Mouse (Mus musculus): Measurements from ENCODE around the gene Scgn. TPM values are rescaled to one million over a fixed set of nuclear protein-coding genes. Genes with fewer than 3 reads are reported as not detected.
A peak's percentile ranks its signal among the peaks of the same experiment; 100 is the strongest.

The Scgn gene
- total and polyA plus RNA-seq, 3 experiments, result 0.66 to 4.6 (median 1.8) TPM

DNA sequence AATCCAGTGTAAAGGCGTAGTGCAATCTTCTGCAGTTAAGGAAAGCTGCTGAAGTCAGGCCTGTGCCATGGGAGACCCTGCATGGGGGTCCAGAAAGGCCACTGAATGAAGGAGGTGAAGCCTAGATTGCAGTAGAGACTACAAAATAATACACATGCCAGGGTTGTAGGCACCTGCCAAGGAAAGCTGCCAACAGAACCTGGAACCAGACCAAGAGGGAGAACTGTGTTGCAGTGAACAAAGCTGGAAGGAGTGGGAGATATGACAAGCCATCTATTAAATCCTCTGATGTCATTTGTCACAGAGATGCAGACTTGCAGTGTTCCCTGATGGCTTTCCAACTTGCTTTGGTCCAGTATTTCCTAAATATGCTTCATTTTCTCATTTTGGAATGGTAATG lies 52.3 kb downstream of the Scgn start:
- peak; percentile 30 for DNase-seq

DNA sequence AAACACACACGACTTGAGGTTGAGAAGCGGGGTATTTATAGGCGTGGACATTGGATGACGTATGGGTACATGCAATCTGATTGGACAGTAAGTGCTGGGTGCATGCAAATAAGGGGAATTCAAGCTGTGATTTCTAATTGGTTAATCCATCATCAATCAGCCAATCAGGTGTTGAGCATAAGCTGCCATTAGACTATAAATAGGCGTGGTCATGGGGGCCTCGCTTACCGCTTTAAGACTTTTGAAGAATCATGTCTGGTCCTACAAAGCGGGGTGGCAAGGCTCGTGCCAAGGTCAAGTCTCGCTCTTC lies 56.8 kb downstream of the Scgn start, which contains the start of gene Hist1h2aa:
Gene Hist1h2aa, plus strand, starts transcription at position 252 of the 310 bp plus-strand sequence.
- DNase-seq, result no peak

DNA sequence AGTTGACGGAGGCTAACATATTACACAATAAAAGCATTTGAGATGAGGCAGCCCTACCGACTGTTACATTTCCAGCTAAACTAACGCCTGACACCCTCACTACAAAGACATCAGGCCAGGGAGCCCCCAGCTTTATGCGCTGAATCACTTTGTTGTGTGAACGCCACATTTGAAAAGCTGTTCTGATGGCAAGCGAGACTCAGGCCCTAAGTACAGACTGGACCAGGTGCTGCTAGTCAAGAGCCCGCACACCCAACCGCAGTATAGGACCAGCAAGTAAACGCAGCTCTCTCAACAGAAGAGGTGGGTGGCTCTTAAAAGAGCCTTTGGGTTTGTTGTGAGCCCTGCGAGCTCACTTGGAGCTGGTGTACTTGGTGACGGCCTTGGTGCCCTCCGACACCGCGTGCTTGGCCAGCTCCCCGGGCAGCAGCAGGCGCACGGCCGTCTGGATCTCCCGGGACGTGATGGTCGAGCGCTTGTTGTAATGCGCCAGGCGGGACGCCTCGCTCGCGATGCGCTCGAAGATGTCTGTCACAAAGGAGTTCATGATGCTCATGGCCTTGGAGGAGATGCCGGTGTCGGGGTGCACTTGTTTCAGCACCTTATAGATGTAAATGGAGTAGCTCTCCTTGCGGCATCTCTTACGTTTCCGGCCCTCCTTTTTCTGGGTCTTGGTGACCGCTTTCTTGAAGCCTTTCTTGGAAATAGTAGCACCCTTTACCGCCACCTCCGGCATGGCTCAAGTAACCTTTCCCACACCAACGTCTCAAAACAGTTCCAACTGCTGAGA lies 57.4 kb downstream of the Scgn start, which contains the start of gene Hist1h2ba:
Gene Hist1h2ba, minus strand, starts transcription at position 736 of the 790 bp plus-strand sequence.
- DNase-seq, result no peak

DNA sequence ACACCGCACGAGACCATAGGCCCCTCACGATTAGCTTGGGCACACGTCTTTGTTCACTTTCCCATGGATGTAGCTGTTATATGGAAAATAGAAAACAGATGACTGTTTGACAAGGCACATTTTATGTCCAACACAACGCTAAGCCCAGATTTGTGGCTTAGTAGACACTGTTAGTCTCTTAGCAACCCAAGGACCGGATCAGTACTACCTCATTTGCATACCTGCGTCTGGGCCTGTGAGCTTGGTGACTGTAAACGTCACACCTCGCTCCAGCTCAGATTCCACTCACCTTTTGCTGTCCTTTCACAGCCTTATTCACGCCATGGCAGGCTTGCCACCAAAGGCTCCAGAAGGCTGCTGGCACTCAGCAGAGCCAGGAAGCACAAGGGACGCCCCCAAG lies 60.1 kb downstream of the Scgn start:
- no peak for DNase-seq

DNA sequence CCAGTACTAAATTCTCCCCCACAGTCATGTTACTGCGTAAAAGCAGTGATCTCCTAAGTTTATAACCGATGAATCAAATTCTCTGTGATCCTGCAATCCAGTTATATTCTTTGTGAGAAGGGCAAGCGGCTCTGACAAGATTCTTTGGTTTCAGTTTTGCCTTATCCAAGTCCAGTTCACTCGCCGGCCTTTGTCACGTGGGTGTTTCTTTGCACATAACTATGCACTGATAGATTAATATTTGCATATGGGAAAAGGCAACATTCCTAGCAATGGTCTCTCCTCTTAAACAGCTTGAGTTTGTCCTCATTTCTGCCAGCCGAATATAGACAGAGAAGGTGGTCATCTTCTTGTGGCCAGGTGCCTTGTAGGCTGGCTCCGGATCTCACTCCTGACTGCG lies 60.6 kb downstream of the Scgn start:
- no peak for DNase-seq

DNA sequence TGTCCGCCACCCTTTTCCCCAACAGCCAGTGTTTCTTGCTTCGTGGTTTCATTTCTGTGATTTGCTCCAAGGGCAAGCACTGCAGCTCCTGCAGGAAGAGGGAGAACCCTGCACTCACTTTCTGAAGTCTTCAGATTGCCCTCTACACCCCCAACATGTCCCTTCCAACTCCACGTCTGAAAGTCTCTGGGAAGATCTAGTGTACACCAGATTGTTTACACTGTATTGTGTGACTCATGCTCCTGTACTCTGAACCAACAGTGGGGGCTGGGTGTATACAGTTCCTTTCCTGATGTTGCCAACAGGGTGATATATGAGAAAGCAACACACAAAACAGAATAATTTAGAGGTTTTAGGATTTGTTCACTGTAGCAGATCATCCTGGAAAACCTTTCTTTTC lies 62.4 kb downstream of the Scgn start:
- DNase-seq, result peak; percentile 50

DNA sequence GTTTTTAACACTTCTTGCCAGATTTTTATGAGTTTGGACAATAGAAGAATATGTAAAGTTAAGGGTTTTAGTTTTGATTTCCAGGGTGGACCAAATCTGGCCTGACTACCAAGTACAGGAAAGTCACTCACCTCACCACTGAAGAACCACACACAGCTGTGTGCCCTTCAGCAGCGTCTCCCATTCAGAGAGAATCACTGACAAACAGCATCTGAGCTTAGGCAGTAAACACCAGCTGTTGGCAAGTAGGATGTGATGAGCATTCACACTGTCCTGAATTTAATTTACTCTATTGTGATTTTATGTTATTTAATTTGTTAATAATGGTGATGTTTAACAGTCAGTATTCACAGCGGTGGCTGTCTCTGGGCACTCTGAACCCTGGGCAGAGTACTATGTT lies 65.2 kb downstream of the Scgn start:
- DNase-seq, result no peak

DNA sequence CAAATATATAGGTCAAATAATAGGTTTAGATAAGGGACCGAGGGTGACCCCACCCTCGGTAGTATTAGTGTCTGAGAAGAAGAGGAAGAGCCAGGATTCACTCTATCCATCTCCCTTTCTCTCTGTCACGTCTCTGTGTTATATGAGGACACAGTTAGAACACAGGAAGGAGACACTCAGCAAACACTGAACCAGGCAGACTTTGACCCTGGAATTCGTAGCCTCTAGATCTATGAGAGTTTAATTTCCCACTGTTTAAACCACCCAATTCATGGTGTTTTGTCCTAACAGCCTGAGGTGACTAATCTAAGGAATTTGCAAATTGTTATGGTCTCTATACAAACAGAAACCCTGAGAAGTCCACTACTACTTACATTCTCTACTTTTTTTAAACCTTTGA lies 73.3 kb downstream of the Scgn start:
- no peak for DNase-seq

DNA sequence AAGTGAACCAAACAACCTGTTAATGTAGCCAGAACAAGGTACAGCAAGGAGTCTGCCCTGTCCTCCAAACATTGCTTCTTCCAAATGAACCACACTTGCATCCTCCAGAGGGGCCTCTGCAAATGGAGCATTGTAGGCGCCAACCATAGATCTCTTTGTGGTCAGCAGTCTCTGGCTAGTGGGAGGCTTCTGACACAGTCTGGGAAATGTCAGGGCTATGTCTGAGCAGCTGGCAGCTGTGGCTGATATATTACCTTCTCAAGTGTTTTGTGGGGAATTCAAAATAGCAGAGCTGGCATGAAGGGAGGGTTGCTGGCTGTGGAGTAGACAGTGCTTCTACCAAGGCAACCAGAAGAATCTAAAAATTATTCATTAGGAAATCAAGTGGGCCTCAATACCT lies 74.9 kb downstream of the Scgn start:
- DNase-seq, result peak; percentile 75

DNA sequence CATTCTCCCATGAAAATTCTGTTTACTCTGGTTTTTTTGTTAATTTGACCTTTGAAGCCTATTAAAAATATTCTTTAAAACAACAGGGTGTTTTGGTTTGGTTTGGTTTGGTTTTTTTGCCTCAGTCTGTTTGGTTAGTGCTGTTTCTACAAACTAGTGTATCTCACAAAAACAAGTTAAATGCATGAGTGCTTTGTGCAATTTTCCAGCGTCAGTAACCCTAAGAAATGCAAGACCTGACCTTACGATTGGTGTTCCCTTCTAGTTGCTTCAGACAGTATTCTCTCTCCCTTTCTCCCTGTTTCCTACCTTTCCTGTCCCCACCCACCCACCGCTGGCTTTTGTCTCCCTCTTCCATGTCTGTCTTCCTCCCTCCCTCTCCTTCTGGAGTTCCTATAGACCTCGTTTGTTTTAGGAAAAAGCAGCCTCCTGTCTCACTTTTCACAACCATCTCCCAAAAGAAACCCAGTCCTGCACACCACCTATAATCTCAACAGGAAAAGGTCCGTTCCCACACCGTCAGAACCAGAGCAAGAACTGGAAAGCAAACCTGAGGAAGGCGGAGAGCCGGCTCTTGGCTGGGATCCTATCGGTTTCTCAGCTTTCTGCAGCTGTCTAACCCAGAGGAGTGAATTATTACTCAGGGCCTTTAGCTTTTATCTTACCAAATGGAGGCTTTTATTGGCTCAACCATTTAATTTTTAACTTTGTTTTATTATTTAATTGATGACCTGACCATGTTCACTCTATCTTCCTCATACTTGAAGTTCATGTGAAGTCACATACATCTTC lies 76.4 kb downstream of the Scgn start, which contains the start of gene Slc17a4:
Gene Slc17a4, minus strand, starts transcription at position 634 of the 792 bp plus-strand sequence.
- peak; percentile 44 for DNase-seq

DNA sequence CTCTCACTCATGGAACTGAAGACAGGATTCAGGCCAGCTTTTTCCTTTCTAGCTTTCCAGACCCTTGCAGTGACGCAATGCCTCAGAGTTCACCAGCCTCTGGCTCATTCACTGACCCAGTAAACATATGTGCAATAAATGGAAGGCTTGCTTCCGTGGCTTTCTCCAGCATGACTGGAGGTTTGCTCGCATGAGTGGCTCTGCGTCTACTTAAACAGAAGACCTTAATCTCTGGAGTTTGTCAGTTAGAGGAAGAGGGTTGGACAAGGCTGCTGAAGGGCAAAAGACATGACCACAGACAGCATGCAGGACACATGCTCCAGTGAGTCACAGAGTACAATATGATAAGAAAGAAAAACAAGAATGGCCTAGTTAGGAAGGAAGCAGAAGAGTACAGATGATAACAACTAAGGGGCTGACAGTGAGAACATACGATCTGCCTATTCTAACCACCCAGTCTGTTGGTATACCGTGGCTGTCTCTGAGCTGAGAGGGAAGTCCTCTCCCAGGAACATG lies 77.2 kb downstream of the Scgn start:
- DNase-seq, result peak; percentile 60

DNA sequence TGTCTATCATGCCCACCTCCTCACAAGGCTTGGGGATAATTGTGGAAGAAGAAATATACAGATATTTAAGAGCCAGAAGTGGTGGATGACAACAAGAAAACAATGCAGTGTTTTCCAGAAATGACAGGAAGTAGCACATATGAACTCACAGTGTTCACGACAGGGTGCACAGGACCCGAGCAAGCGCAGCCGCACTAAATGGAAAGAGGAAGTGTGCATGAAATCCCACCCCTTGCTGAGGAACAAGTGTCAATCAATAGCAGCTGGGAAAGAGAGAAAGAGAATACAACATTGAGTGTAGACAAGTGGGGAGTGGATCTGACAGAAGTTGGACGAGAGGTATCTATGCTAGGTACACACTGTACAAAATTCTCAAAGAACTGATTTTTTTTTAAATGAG lies 79.7 kb downstream of the Scgn start:
- DNase-seq, result no peak

DNA sequence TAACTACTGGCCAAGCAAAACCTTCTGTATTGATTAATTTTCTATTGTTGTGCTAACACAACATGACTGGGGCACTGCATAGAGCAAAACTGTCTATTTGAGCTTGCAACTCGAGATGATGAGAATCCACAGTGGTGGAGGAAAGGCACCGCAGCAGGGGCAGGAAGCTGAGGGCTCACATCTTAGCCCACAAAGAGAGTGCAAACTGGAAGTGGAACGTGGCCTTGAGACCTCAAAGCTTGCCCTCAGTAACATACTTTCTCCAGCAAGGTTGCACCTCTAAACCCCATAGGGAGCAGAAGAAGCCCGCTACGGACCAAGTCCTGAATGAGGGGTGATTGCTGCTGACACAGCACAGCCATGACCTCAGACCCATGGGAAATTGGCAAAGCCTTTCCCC lies 80.9 kb downstream of the Scgn start:
- DNase-seq, result no peak

DNA sequence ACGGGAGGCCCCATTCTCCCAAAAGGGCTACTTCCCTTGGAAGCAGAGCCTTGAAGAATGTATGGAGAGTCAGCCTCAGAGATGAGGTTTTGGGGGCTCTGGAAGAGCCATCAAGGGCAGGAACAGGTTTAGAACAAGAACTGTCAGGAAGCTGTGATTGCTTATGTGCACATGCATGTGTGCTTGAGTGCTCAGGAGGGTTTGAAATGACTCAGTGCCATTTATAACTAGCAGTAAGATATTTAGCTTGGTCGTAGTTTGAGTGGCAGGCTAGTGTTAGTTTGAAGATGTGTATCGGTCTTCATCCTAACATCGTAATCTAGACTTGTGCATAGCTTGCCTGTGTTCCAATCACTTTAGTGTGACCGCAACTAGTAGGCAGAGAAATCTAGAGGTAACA lies 84.1 kb downstream of the Scgn start:
- no peak for DNase-seq

Small RNA genes lying within 50 kb of the gene (microRNA-seq; reads per million reads assigned to microRNA genes)
- 0 reads per million in 2 experiments for gene Gm44344

Other genes starting within 250 kb of the Scgn start
- 10 to 100 TPM in 1 of 2 experiments, 1 to 10 TPM in 1; 4.6 to 14.7 TPM for gene Hist1h3c, start 245.6 kb downstream of the Scgn start, total RNA-seq (2021)
- gene Hist1h3c, start 245.6 kb downstream of the Scgn start, polyA plus RNA-seq (2012; rRNA removed), result 4.9 and 6.7 TPM in 2 replicates
- 10 to 100 TPM; 17.1 TPM for gene Hist1h2bb, start 244.5 kb downstream of the Scgn start, total RNA-seq (2021)
- gene Hist1h2bb, start 244.5 kb downstream of the Scgn start, polyA plus RNA-seq (2012; rRNA removed), result 4.2 and 5.6 TPM in 2 replicates
- 10 to 100 TPM; 25.7 to 26.0 TPM for gene Hist1h2ab, start 240.1 kb downstream of the Scgn start, total RNA-seq (2021)
- gene Hist1h2ab, start 240.1 kb downstream of the Scgn start, polyA plus RNA-seq (2012; rRNA removed), result 1.6 and 4.1 TPM in 2 replicates
- gene Hist1h3b, start 238.9 kb downstream of the Scgn start, total RNA-seq (2021), result 10 to 100 TPM; 25.0 to 32.1 TPM
- gene Hist1h3b, start 238.9 kb downstream of the Scgn start, polyA plus RNA-seq (2012; rRNA removed), result 2.5 and 3.2 TPM in 2 replicates
- gene Hist1h4b, start 234.2 kb downstream of the Scgn start, total RNA-seq (2021), result 10 to 100 TPM; 64.3 to 65.2 TPM
- gene Hist1h4b, start 234.2 kb downstream of the Scgn start, polyA plus RNA-seq (2012; rRNA removed), result 2.4 and 3.9 TPM in 2 replicates
- 10 to 100 TPM; 21.1 to 26.3 TPM for gene Hist1h4a, start 230.0 kb downstream of the Scgn start, total RNA-seq (2021)
- 0.36 and 2.1 TPM in 2 replicates for gene Hist1h4a, start 230.0 kb downstream of the Scgn start, polyA plus RNA-seq (2012; rRNA removed)
- gene Hist1h3a, start 228.8 kb downstream of the Scgn start, total RNA-seq (2021), result 10 to 100 TPM; 32.5 to 35.7 TPM
- gene Hist1h3a, start 228.8 kb downstream of the Scgn start, polyA plus RNA-seq (2012; rRNA removed), result 4.2 and 6.6 TPM in 2 replicates
- 10 to 100 TPM; 11.0 to 19.6 TPM for gene Hist1h1a, start 227.5 kb downstream of the Scgn start, total RNA-seq (2021)
- gene Hist1h1a, start 227.5 kb downstream of the Scgn start, polyA plus RNA-seq (2012; rRNA removed), result 0.21 and 0.25 TPM in 2 replicates
- under 1 TPM in 1 of 2 experiments, not detected in 1; 0.43 TPM for gene Trim38, start 221.3 kb downstream of the Scgn start, total RNA-seq (2021)
- not detected in 2 replicates for gene Trim38, start 221.3 kb downstream of the Scgn start, polyA plus RNA-seq (2012; rRNA removed)
- under 1 TPM in 1 of 2 experiments, not detected in 1; 0.20 TPM for gene Slc17a2, start 184.2 kb downstream of the Scgn start, total RNA-seq (2021)
- gene Slc17a2, start 184.2 kb downstream of the Scgn start, polyA plus RNA-seq (2012; rRNA removed), result 0.07 TPM in 1 of 2 replicates, not detected in the other
- 1 to 10 TPM in 1 of 2 experiments, under 1 TPM in 1; 0.35 to 1.6 TPM for gene Slc17a3, start 151.8 kb downstream of the Scgn start, total RNA-seq (2021)
- gene Slc17a3, start 151.8 kb downstream of the Scgn start, polyA plus RNA-seq (2012; rRNA removed), result 0.20 TPM in 1 of 2 replicates, not detected in the other
- gene Slc17a1, start 123.5 kb downstream of the Scgn start, total RNA-seq (2021), result under 1 TPM in 1 of 2 experiments, not detected in 1; 0.24 TPM
- not detected in 2 replicates for gene Slc17a1, start 123.5 kb downstream of the Scgn start, polyA plus RNA-seq (2012; rRNA removed)
- gene Slc17a4, start 76.2 kb downstream of the Scgn start, total RNA-seq (2021), result under 1 TPM; 0.14 to 0.43 TPM
- 0.08 and 0.15 TPM in 2 replicates for gene Slc17a4, start 76.2 kb downstream of the Scgn start, polyA plus RNA-seq (2012; rRNA removed)
- not detected for gene Hist1h2ba, start 57.1 kb downstream of the Scgn start, total RNA-seq (2021)
- not detected in 2 replicates for gene Hist1h2ba, start 57.1 kb downstream of the Scgn start, polyA plus RNA-seq (2012; rRNA removed)
- gene Hist1h2aa, start 56.8 kb downstream of the Scgn start, total RNA-seq (2021), result not detected
- not detected in 2 replicates for gene Hist1h2aa, start 56.8 kb downstream of the Scgn start, polyA plus RNA-seq (2012; rRNA removed)

Data from adrenal gland, adult 2 months (tissue).